Mouse (Mus musculus): ENCODE measurements around the gene Eps8l2. TPM values are rescaled to one million over a fixed set of nuclear protein-coding genes. Genes with fewer than 3 reads are reported as not detected.
"Not testable (repeated sequence)": the region's sequence is repeated elsewhere in the genome, so short reads cannot be mapped to it uniquely, and the experiment has no call there.

The Eps8l2 gene
- polyA plus RNA-seq, 1 experiment, result 1.6 TPM

DNA sequence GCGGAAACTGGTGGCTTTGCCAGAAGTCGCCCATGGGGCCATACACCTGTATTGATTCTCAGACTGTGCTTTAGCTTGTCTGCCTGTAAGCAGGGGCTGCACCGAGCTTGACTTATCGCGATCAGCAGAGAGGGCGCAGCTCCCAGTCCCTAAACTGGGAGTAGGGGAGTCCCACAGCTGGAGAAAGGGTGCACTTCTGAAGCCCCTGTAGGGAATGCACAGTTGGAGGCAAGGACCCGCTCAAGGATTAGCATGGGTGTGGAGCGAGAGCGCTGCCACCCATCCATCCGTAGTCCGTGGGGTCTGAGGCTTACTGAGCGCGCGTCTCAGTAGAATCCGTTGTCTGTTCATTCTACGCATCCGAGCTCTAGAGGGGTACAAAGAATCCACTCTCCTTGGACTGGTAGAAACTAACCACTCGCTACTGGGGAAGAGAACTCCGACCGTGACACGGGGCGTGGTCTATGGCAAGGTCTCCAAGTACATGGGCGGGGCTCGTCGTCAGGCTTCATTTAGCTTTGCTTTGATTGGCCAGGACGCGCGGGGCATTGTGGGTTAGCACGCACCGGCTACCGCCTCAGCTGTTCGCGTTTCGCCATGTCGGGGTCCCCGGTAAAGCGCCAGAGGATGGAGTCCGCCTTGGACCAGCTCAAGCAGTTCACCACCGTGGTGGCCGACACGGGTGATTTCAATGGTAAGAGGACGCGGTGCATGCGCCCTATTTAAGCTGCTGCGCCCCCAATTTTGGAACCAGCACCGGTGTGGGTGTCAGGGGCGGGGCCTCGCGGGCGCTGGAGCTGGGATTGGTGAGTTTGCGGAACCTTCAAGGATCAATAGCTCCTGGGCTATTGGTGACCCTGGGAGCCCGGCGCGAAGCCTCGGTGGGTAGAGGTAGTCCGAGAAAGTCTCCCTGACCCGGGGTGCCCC is 53.2 kb downstream of the Eps8l2 start, which contains the start of gene Taldo1:
Gene Taldo1, plus strand, starts transcription at position 575 of the 927 bp plus-strand sequence.
- peak; percentile 97 for DNase-seq (ENCODE audit: low read depth)
- TF ChIP-seq CTCF (IDR thresholded peaks at IDR 0.05; ENCODE audit: borderline replicate concordance, extremely low read depth, insufficient read depth, insufficient read length) (no peak), POLR2A (IDR thresholded peaks at IDR 0.05; ENCODE audit: borderline replicate concordance, extremely low read depth, insufficient read depth, insufficient read length, poor library complexity, severe bottlenecking) (peak; percentile 25; the same call in 1 of the 2 replicates)

DNA sequence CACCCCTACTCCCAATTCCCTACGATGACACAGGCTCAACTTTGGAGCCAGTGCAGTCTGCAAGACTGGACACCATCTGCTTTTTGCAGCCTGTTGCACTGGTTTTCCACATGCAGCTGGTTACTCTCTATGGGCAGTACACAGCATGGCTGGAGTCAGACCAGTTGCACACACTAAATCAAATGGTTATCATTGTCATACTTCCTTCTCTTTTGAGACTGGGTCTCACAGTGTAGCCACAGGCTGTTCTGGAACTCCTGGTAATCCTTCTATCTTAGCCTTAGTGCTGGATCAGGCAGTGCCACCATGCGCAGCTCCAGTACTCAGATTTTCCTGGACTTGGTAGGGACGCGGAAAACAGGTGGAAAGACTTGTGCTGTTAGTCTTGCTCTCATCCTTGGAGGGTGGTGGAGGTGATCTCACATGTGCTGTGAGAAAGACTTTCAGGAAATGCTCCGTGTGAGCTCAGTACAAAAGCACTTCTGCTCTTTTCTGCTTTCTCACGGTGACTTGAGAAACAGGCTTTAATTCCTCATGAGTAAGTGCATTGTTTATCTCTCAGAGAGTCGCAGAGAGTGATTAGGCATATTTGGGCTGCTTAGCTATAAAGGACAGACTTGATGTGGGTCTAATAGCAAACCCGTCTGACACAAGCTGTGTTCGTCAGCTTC is 54.0 kb downstream of the Eps8l2 start:
- TF ChIP-seq CTCF (IDR thresholded peaks at IDR 0.05; ENCODE audit: borderline replicate concordance, extremely low read depth, insufficient read depth, insufficient read length) (no peak), POLR2A (IDR thresholded peaks at IDR 0.05; ENCODE audit: borderline replicate concordance, extremely low read depth, insufficient read depth, insufficient read length, poor library complexity, severe bottlenecking) (no peak)
- peak; percentile 10 for DNase-seq (ENCODE audit: low read depth)

DNA sequence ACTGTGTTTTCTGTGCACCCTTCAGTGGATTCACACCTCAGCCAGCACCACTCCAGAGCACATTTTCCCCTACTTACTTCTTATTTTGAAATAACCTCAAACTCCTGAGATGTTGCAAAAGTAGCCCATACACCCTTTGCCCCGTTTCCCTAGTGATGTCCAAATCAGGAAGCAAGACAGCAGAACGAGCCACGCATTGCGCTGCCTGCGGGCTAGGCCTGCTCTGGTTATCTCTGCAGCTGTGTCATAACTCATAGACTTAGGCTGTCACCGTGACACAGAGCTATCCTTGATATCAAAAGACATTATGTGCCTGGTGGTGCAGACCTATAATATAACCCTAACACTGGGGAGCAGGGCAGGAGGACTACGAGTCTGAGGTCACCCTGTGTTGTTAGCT is 55.5 kb downstream of the Eps8l2 start:
- DNase-seq (ENCODE audit: low read depth), result no peak
- TF ChIP-seq CTCF (IDR thresholded peaks at IDR 0.05; ENCODE audit: borderline replicate concordance, extremely low read depth, insufficient read depth, insufficient read length) (no peak), POLR2A (IDR thresholded peaks at IDR 0.05; ENCODE audit: borderline replicate concordance, extremely low read depth, insufficient read depth, insufficient read length, poor library complexity, severe bottlenecking) (no peak)

DNA sequence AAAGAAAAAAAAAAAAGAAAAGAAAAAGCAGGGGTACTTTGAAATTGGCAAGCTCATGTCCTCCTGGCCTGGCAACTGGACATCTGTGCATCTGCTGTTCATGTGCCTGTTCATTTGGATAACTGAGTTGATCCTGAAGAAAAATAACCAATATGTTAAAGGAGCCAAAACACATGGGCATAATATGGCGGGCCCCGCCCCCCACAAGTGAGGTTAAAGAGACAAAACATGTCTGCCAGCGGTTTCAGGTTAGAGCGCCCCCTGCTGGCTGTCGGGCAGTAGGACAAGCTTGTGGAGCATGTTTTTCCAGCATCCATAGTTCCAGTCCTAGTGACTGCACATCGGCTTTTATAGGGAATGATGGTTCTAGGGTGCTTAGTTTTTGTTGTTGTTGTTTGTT is 56.1 kb downstream of the Eps8l2 start:
- DNase-seq (ENCODE audit: low read depth), result peak; percentile 70
- TF ChIP-seq POLR2A (IDR thresholded peaks at IDR 0.05; ENCODE audit: borderline replicate concordance, extremely low read depth, insufficient read depth, insufficient read length, poor library complexity, severe bottlenecking), result no peak
- peak; percentile 84 for TF ChIP-seq CTCF (IDR thresholded peaks at IDR 0.05; ENCODE audit: borderline replicate concordance, extremely low read depth, insufficient read depth, insufficient read length)

DNA sequence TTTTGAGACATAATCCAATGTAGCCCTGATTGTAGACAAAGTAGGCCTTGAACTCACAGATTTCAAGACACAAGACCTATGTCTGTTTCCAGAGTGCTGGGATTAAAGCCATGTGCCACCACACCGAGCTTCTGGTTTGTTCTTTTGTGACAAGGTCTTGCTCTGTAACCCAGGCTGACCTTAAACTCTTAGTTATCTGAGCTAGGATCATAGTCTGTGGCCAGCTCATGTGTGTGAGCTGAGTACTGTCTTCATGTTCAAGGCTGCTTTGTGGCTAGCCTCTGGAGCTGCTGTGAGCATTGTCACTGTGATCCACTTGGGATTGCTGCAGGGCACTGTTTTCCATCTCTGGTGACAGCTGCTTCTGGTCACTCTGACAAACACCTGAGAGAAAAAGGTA is 56.7 kb downstream of the Eps8l2 start:
- TF ChIP-seq CTCF (IDR thresholded peaks at IDR 0.05; ENCODE audit: borderline replicate concordance, extremely low read depth, insufficient read depth, insufficient read length), result no peak
- DNase-seq (ENCODE audit: low read depth), result no peak

DNA sequence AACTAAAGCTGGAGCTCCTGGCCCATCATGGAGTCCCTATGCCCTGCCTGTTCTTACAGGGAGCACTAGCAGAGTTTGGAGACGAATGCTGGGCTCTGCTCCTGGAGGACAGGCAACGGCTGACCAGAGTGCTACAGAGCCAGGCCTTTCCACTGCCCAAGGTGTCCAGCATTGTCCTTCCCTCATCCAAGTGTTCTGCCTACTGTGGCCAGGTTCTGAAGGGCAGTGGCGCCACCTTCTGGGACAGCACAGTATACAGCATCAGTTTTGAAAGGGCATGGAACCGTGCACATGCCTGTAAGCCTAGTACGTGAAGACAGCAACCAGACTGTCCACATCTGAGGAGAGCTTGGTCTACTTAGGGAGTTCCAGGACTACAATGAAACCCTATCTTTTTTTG is 64.6 kb downstream of the Eps8l2 start:
- TF ChIP-seq POLR2A (IDR thresholded peaks at IDR 0.05; ENCODE audit: borderline replicate concordance, extremely low read depth, insufficient read depth, insufficient read length, poor library complexity, severe bottlenecking), result no peak
- TF ChIP-seq CTCF (IDR thresholded peaks at IDR 0.05; ENCODE audit: borderline replicate concordance, extremely low read depth, insufficient read depth, insufficient read length), result peak; percentile 71
- peak; percentile 65 for DNase-seq (ENCODE audit: low read depth)

DNA sequence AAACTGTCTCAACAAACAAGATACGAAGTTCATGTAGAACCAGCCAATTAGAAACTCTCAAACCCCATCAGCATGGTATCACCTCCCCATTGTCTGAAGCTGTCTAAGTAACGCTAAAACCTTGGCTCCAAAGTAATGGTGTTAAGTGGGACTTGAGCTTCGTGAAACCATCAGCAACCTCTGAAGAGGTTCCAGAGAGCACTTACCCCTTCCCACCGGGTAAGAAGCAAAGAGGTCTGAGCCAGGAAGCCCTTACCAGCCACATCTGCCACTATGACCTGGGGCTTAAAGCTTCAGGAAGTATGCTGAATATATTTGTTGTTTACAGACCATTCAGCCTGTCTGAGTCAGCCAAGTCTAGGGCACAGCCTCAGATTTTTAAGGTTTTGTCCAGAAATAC is 66.8 kb downstream of the Eps8l2 start:
- no peak for TF ChIP-seq CTCF (IDR thresholded peaks at IDR 0.05; ENCODE audit: borderline replicate concordance, extremely low read depth, insufficient read depth, insufficient read length)
- DNase-seq (ENCODE audit: low read depth), result no peak

DNA sequence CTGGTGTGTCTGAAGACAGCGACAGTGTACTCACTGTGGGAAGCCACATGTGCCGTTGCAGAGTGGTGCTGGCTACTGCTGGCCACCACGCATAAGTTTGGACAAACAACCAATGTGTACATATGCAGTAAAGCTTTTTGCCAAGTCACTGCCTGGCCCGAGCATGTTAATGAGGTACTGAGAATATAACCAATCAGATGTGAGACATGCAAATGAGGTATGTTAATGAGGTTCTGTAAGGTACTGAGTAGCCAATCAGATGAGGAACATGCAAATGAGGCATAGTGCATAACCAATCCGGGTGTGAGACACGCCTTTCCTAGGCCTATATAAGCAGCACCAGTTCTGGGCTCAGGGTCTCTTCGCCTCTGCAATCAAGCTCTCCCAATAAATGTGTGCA is 69.0 kb downstream of the Eps8l2 start:
- DNase-seq (ENCODE audit: low read depth), result not testable (repeated sequence)

DNA sequence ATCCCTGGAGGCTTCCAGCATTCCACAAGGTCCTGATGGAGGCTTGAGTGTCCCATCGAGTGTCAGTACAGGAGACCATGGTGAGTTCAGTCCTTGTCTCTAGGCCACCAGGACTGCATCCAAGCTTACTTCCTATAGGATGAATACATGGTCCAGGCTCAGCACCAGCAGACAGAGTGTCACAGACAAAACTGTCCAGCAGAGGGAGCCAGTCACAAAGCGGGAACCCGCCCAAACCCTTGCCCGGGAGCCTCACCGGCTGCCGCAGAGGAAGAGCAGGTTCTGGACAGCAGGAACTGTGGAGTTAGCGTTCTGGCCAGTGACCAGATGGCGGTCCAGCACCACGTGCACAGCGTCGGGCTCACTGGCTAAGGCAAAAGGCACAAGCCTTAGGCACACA is 70.2 kb downstream of the Eps8l2 start:
- TF ChIP-seq POLR2A (IDR thresholded peaks at IDR 0.05; ENCODE audit: borderline replicate concordance, extremely low read depth, insufficient read depth, insufficient read length, poor library complexity, severe bottlenecking) (no peak), CTCF (IDR thresholded peaks at IDR 0.05; ENCODE audit: borderline replicate concordance, extremely low read depth, insufficient read depth, insufficient read length) (peak; percentile 92)
- DNase-seq (ENCODE audit: low read depth), result peak; percentile 87

DNA sequence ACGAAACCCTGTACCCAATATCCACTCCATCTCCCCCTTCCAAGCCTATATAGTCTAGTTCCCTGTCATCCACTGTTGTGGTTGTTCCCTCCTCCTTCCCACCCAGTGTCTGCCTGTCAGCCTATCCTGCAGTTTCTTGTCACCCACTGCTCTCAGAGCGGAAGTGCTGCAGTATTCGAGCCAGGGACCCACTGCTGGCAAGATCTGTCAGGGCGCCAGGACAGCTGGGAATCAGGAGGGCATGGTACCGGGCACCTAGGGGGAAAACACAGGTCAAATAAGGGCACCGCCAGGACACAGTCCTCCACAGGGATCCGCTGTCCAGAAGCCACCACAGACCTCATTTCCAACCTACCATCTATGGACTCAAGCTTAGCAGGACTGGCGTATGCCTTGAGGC is 72.0 kb downstream of the Eps8l2 start:
- no peak for DNase-seq (ENCODE audit: low read depth)
- no peak for TF ChIP-seq POLR2A (IDR thresholded peaks at IDR 0.05; ENCODE audit: borderline replicate concordance, extremely low read depth, insufficient read depth, insufficient read length, poor library complexity, severe bottlenecking)
- TF ChIP-seq CTCF (IDR thresholded peaks at IDR 0.05; ENCODE audit: borderline replicate concordance, extremely low read depth, insufficient read depth, insufficient read length), result no peak

DNA sequence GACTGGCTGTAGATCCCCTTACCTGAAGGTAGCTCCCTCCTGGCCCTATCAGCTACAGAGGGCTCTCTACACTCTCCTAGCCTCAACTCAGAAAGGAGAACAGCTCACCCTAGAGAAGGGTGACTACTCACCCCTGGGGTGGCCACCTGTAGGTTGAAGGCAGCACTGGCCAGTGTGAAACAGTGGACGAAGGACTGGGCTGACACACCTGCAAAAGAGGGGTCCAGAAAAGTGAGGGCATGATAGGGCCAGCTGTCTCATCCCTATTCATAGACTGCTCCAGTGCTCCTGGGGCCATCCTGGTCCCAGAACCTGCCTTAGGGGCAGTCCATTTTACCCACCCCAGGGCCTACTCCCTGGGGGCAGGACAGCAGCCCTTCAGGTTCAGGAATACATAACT is 73.0 kb downstream of the Eps8l2 start:
- no peak for TF ChIP-seq POLR2A (IDR thresholded peaks at IDR 0.05; ENCODE audit: borderline replicate concordance, extremely low read depth, insufficient read depth, insufficient read length, poor library complexity, severe bottlenecking)
- TF ChIP-seq CTCF (IDR thresholded peaks at IDR 0.05; ENCODE audit: borderline replicate concordance, extremely low read depth, insufficient read depth, insufficient read length), result no peak
- DNase-seq (ENCODE audit: low read depth), result no peak

Other genes starting within 250 kb of the Eps8l2 start
- gene Sigirr, start 238.3 kb upstream of the Eps8l2 start, polyA plus RNA-seq (2012; rRNA removed), result 1.8 and 2.1 TPM in 2 replicates
- gene Ano9, start 221.1 kb upstream of the Eps8l2 start, polyA plus RNA-seq (2012; rRNA removed), result 0.44 and 1.4 TPM in 2 replicates
- gene Ptdss2, start 216.5 kb upstream of the Eps8l2 start, polyA plus RNA-seq (2012; rRNA removed), result 55.3 and 57.0 TPM in 2 replicates
- gene Rnh1, start 166.0 kb upstream of the Eps8l2 start, polyA plus RNA-seq (2012; rRNA removed), result 35.2 and 41.2 TPM in 2 replicates
- 150 and 154 TPM in 2 replicates for gene Hras, start 144.9 kb upstream of the Eps8l2 start, polyA plus RNA-seq (2012; rRNA removed)
- gene Lrrc56, start 144.7 kb upstream of the Eps8l2 start, polyA plus RNA-seq (2012; rRNA removed), result 19.8 and 22.8 TPM in 2 replicates
- 3.1 and 4.9 TPM in 2 replicates for gene Lmntd2, start 124.8 kb upstream of the Eps8l2 start, polyA plus RNA-seq (2012; rRNA removed)
- 25.0 and 39.3 TPM in 2 replicates for gene Rassf7, start 123.0 kb upstream of the Eps8l2 start, polyA plus RNA-seq (2012; rRNA removed)
- gene Phrf1, start 110.1 kb upstream of the Eps8l2 start, polyA plus RNA-seq (2012; rRNA removed), result 19.9 and 47.1 TPM in 2 replicates
- 1.3 and 1.6 TPM in 2 replicates for gene Irf7, start 72.4 kb upstream of the Eps8l2 start, polyA plus RNA-seq (2012; rRNA removed)
- 0.04 and 0.06 TPM in 2 replicates for gene Cdhr5, start 62.1 kb upstream of the Eps8l2 start, polyA plus RNA-seq (2012; rRNA removed)
- 2.4 and 3.8 TPM in 2 replicates for gene Sct, start 59.7 kb upstream of the Eps8l2 start, polyA plus RNA-seq (2012; rRNA removed)
- 1.2 and 1.4 TPM in 2 replicates for gene Drd4, start 46.9 kb upstream of the Eps8l2 start, polyA plus RNA-seq (2012; rRNA removed)
- 43.3 and 82.1 TPM in 2 replicates for gene Deaf1, start 11.2 kb upstream of the Eps8l2 start, polyA plus RNA-seq (2012; rRNA removed)
- 62.2 and 84.7 TPM in 2 replicates for gene Tmem80, start 11.1 kb upstream of the Eps8l2 start, polyA plus RNA-seq (2012; rRNA removed)
- gene Taldo1, start 53.3 kb downstream of the Eps8l2 start, polyA plus RNA-seq (2012; rRNA removed), result 224 and 284 TPM in 2 replicates
- gene Gatd1, start 75.3 kb downstream of the Eps8l2 start, polyA plus RNA-seq (2012; rRNA removed), result 70.9 and 84.3 TPM in 2 replicates
- gene Cend1, start 90.6 kb downstream of the Eps8l2 start, polyA plus RNA-seq (2012; rRNA removed), result 24.3 and 54.4 TPM in 2 replicates
- gene Slc25a22, start 99.0 kb downstream of the Eps8l2 start, polyA plus RNA-seq (2012; rRNA removed), result 145 and 205 TPM in 2 replicates
- gene Pidd1, start 105.1 kb downstream of the Eps8l2 start, polyA plus RNA-seq (2012; rRNA removed), result 16.0 and 23.9 TPM in 2 replicates
- gene Rplp2, start 108.5 kb downstream of the Eps8l2 start, polyA plus RNA-seq (2012; rRNA removed), result 705 and 779 TPM in 2 replicates
- 19.3 and 19.8 TPM in 2 replicates for gene Pnpla2, start 116.3 kb downstream of the Eps8l2 start, polyA plus RNA-seq (2012; rRNA removed)
- 5.1 and 5.4 TPM in 2 replicates for gene Cracr2b, start 122.2 kb downstream of the Eps8l2 start, polyA plus RNA-seq (2012; rRNA removed)
- gene Cd151, start 128.5 kb downstream of the Eps8l2 start, polyA plus RNA-seq (2012; rRNA removed), result 99.7 and 130 TPM in 2 replicates
- 47.0 and 48.7 TPM in 2 replicates for gene Polr2l, start 136.3 kb downstream of the Eps8l2 start, polyA plus RNA-seq (2012; rRNA removed)
- 43.8 and 44.2 TPM in 2 replicates for gene Tspan4, start 136.4 kb downstream of the Eps8l2 start, polyA plus RNA-seq (2012; rRNA removed)
- 29.4 and 34.8 TPM in 2 replicates for gene Chid1, start 201.0 kb downstream of the Eps8l2 start, polyA plus RNA-seq (2012; rRNA removed)
- gene Ap2a2, start 223.3 kb downstream of the Eps8l2 start, polyA plus RNA-seq (2012; rRNA removed), result 35.1 and 70.7 TPM in 2 replicates

Data from brain, embryonic 14.5 days (tissue).